Mouse (Mus musculus) kidney, adult 2 months (tissue): ENCODE results near the gene Ppp2r3a.

ENCODE experiments used
- CTCF ChIP-seq: fragments of 200-500 bp; conservative IDR thresholded peaks from 2 replicates; pipeline ENCODE4 v1.5.1; 2011; ENCODE audit warnings: low read depth, mild to moderate bottlenecking, control low read depth, low read length, moderate library complexity, mixed read lengths; ENCODE audit not compliant: insufficient read depth, insufficient read length
- POLR2A ChIP-seq: fragments of 200-500 bp; IDR thresholded peaks from one replicate; pipeline ENCODE4 v1.6.1; 2011; ENCODE audit warnings: low read depth, low read length, control low read depth

DNA sequence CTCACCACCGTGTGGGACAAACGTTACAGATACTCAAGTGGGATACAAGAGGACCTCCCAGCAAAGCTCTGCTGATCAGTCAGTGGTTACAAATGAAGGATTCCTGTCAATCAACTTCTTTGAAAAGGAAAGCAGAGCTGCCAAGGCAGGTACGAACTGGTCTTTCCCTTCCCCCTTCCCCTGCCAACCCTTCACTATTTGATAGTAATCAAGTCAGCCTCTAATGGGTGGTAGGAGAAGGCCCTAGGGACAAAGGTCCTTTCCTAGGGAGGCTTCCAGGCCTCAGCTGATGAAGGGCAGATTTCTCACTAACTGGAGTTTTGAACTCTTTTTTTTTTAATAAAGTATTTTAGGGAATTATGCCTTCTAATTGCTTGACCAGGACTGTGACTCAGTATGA, 11.2 kb upstream of the Ppp2r3a start:
- TF ChIP-seq POLR2A = no peak
- TF ChIP-seq CTCF = no peak
